Mouse (Mus musculus) left cerebral cortex, postnatal 10 days (tissue): ENCODE results near the gene Gm3543. TPM values are rescaled to one million over a fixed set of nuclear protein-coding genes. Genes with fewer than 3 reads are reported as not detected.
"Not testable (repeated sequence)": the region's sequence is repeated elsewhere in the genome, so short reads cannot be mapped to it uniquely, and the experiment has no call there.

Experiments used
- DNase-seq, 2 experiments: peaks; one replicate each; pipeline ENCODE4 v3.0.0; 2021 to 2022; ENCODE audit warnings: low spot score in 2 of 2, mixed read lengths in 1 of 2; ENCODE audit errors: extremely low spot score in 1 of 2
- intact Hi-C: fragments of 180-260 bp; cut with DNase I; formaldehyde crosslinking; loops from one replicate; pipeline ENCODE4 v1.15.1; 2025
- total RNA-seq, 2 experiments: library from RNA; stranded (reverse); gene quantifications; 2 replicates each; pipeline ENCODE4 v1.2.3; 2021

Gene Gm3543
- 1 to 10 TPM in 1 of 2 experiments, under 1 TPM in 1; 0.88 to 2.3 TPM for total RNA-seq

DNA sequence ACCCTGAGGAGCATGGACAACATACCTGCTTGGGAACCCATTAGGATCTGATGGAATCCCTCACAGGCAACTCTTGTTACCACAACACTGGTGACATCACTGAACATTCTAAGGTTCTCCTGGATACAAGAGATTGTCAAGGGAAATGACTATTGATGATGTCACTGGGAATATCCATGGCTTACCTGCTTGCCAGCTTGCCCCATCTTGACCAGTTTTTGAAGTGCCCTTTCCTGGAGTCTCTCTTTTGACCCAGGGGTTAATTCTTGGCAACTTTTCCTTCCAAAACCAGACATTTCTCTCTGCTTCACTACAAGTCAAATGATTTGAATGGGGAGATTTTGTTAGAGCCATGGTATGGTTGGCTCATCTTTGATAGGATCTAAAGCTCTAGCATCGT lies at the start of gene Gm3543:
Gene Gm3543, minus strand, starts transcription at position 101 of the 400 bp plus-strand sequence.
- intact Hi-C loops, DNase-seq: not testable (repeated sequence)

- intact Hi-C loops, DNase-seq: not testable (repeated sequence)
Observed at GRCm38 (mm10) chr14:41968596-41968995, 14.5 kb downstream of the Gm3543 start.

DNA sequence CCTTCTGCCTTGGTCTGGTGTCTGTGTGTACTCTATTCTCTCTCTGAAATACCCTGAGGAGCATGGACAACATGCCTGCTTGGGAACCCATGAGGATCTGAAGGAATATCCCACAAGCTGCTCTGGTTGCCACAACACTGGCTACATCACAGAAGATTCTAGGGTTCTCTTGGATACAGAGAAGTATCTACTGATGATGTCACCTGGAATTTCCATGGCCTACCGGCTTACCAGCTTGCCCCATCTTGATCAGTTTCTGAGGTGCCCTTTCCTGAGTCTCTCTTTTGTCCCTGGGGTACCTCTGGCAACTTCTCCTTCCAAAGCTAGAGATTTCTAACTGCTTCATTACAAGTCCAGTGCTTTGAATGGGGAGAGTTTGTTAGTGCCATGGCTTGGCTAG lies 15.3 kb downstream of the Gm3543 start, which contains the start of gene Gm6401:
Gene Gm6401, minus strand, starts transcription at position 101 of the 400 bp plus-strand sequence.
- DNase-seq, intact Hi-C loops: not testable (repeated sequence)

GRCm38 (mm10) chr14:41964095-41964494 lies 19.0 kb downstream of the Gm3543 start:
- intact Hi-C loops, DNase-seq: not testable (repeated sequence)

DNA sequence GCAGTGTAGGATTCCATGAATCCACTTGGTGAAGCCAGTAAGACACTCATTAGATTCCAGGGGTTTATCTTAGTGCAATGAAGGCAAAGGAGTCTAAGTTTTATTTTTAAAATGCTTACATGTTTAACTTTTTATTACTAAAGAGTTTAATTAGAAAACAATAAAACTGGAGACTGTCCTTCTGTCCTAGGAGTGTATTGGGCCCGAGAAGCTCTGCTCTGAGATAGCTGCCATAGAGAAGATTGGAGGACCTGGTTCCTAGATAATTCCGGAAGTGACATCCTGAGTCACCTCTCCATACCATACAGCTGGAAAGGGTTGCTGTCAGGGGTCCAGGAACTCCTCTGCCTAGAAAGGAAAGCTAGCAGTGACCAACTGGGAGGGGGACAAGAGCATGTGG lies 39.4 kb downstream of the Gm3543 start, which contains the start of gene 1700024B05Rik:
Gene 1700024B05Rik, plus strand, starts transcription at position 301 of the 400 bp plus-strand sequence.
- intact Hi-C loops, DNase-seq: not testable (repeated sequence)

Other genes with a start within 250 kb of the Gm3543 start
- gene Gm7929, start 232.7 kb downstream of the Gm3543 start, total RNA-seq, result not detected
- not detected for gene Gm47189, start 210.9 kb downstream of the Gm3543 start, total RNA-seq
- not detected for gene Gm7980, start 76.0 kb downstream of the Gm3543 start, total RNA-seq
- gene 1700049E17Rik1, start 58.4 kb downstream of the Gm3543 start, total RNA-seq, result not detected
- gene 1700024B05Rik, start 39.3 kb downstream of the Gm3543 start, total RNA-seq, result not detected
- gene Gm6401, start 15.4 kb downstream of the Gm3543 start, total RNA-seq, result not detected
- not detected for gene Gm7951, start 134.0 kb upstream of the Gm3543 start, total RNA-seq
- gene Gm17027, start 179.3 kb upstream of the Gm3543 start, total RNA-seq, result not detected
- gene Gm3573, start 207.5 kb upstream of the Gm3543 start, total RNA-seq, result 1 to 10 TPM; 2.1 TPM